Mouse (Mus musculus) heart, adult 8-10 months (tissue): Measurements from ENCODE around the gene Gm20605. TPM values are rescaled to one million over a fixed set of nuclear protein-coding genes. Genes with fewer than 3 reads are reported as not detected.

Experiments used
- DNase-seq: peaks from one replicate; pipeline ENCODE4 v3.0.0; 2022; ENCODE audit warnings: low spot score
- total RNA-seq, 4 experiments: library from RNA; stranded (reverse); gene quantifications; 2 replicates each; pipeline ENCODE4 v1.2.4; 2022

The Gm20605 gene
- 1 to 10 TPM; 2.3 to 4.2 (median 2.7) TPM for total RNA-seq

DNA sequence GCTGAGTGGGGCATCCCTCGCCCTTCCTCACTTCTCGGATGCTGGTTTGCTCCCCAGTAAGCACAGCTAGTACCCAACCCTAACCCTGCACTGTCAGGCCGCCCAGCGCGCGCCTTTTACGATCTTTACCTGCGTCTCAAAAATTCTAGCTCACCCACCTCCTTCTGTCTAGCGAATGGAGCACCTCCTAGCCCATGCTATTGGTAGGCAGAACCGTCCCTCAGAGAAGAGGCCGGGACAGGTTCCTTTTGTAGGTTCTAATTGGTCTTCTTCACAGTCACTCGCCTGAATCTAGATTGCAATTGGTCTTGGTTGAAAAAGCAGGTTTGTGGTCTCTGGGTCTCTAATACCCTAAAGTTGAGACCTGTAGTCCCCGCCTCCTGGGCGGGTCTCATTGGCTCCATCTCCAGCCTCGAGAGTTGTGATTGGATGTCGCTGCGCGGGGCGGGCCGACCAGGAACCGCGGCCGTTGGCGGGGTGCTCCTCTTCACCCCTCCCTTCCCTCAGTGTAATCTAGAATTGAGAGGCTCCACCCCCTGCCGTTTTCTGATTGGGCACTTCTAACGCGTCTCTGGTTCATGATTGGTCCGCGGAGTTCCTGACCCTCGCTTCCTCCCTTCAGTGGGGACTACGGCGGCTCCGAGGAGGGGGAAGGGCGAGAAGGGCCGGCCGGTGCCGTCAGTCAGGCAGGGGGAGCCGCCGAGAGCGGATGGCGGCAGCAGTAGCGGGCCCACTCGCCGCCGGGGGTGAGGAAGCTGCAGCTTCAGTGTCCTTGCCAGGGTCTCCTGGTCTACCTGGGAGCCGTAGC, at the start of gene Gm20605, which contains the start of the genes Fbxo24 and Lrch4:
Gene Gm20605, plus strand, starts transcription at position 678 of the 808 bp plus-strand sequence.
Gene Fbxo24, minus strand, starts transcription at position 505 of the 808 bp plus-strand sequence.
Gene Lrch4, plus strand, starts transcription at position 624 of the 808 bp plus-strand sequence.
- peak; percentile 100 for DNase-seq

DNA sequence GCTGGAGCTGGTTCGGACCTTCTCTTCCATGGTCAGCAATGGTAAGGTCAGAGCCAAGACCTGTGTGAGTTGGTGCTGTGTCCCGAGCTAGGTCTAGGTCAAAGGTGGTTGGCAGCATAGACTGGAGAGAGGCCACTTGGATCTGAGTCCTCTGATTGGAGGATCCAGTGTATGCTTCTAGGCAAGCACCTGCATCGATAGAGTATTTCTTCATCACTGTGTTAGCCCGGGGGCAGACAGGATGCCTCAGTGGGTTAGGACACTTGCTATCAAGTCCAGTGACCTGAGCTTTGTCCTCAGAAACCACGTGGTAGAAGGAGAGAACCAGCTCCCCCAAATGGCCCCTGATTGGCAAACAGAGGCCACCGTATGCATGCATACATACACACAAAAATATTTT, 48.7 kb upstream of the Gm20605 start:
- no peak for DNase-seq

DNA sequence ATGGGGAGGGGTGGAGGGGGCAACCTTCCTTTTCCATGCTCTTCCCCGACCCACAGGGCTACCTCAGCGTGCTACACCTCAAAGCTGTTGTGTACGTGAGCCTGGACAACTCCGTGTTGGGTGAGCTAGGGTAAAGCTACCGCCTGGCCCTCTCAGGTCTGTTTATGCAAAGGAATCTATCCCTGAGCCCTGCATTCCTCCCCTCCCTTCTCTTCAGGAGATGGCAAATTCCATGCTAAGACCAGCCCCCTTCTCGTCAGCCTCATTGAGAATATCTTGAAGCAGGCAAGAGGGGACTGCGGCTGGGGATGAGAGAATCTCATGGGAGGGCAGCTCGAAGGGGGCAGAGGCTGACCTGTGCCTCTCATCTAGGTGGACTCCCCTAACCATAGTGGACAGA, 46.3 kb upstream of the Gm20605 start:
- no peak for DNase-seq

DNA sequence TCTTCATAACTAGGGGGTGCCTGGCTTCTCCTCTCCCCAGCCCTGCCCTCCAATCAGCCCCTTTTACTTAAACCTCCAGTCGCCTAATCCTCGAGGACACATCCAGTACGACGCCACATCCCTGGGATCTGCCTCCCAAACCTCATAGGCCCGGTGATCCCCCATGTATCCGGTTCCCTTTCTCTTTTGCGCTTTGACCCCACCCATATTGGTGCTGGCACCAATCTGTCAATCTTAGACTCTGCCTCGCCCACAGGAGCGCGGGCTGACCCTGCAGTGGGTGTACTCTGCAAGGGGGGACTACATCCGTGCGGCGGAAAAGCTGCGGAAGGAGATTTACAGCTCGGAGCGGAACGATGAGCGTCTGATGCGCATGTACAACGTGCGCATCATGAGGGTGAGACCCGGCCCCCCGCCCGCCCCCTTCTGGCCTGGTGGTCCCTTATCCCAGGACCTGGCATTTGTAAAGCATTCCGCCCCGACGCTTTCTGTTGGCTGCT, 45.3 kb upstream of the Gm20605 start:
- peak; percentile 19 for DNase-seq

DNA sequence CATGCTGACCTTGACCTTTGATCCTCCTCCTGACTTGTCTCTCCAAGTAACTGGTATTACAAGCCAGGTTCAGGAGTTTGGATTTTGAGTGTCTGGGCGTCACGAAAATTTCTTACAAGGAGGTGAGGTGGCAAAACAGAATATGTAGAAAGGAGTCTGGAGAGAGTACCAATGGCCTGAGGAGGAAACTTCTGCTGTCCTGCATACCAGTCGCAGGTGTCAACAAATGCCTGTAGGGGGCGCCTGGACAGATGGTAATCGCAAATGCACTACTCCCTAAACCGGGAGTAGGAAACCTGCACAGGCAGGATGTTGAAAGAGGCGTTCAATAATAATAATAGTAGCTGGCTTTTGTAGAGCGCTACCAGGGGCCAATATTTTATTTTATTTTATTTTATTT, 44.0 kb upstream of the Gm20605 start:
- peak; percentile 78 for DNase-seq

DNA sequence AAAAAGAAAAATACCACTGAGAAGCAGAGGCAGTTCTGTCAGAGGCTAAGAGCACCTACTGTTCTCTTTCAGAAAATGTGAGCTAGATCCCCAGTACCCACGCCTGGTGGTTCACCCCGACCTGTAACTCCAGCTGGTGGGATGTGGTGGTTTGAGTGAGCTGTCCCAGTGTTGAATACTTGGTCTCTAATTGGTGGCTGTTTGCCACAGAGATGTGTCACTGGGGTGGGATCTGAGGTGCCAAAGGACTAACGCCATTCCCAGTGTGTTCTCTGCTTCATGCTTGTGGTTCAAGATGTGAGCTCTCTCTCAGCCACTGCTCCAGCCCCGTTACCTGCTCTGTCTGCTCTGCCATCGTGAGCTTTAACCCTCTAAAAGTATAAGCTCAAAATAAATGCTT, 38.5 kb upstream of the Gm20605 start:
- no peak for DNase-seq

DNA sequence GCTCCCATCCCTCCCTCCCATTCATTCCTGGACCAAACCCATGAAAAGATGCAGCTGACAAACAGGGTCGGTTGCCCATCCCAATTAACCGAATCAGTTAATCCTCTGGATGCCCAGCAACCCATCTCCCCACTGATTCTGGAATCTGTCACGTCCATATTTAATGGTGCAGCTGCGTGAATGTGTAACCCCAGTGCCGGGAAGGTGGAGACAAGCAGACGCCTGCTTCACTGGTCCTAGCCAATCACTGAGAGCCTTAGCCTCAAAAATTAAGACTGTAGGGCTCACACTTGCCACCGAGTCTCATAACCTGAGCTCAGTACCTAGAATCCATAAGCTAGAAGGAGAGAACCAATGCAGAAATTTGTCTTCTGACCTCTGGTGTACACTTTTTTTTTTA, 33.1 kb upstream of the Gm20605 start:
- no peak for DNase-seq

DNA sequence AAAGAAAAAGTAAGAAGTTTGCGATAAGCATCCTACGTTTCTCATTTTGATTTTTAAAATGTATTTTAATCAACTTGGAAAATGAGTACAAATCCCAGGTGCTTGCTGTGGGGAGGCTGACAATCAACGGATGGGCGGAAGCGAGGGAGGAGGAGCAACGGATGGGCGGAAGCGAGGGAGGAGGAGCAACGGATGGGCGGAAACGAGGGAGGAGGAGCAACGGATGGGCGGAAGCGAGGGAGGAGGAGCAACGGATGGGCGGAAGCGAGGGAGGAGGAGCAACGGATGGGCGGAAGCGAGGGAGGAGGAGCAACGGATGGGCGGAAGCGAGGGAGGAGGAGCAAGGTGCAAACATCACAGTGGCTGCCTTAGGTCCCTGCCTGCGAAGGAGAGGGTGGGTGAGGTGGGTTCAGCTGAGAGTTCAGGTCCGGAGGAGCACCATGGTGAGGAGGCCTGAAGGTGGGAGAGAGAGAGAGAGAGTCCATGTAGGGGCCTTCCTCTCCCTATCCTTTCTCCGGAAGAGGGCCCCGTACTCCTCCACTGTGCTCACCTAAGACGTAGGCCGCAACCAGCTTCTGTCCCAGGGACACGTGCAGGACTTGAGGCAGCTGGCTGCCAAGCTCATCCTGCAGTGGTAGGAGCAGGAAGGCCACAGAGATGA, 32.2 kb upstream of the Gm20605 start:
- DNase-seq, result no peak

DNA sequence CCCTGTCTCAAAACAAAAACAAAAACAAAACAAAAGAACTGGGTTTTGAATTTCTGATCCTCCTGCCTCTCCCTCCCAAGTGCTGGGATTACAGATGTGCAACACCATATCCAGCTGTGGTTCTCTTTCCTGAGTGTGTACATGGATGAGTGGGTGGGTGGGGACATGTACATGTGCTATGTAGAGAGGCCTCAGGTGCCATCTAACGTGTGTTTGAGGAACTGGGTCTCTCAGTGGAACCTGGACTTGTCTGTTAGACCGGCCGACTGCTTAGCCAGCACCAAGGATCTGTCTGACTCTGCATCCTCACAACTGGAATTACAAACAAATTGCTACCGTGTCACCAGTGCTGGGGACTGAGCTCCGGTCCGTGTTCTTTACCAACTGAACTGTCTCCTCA, 31.4 kb upstream of the Gm20605 start:
- DNase-seq, result no peak

DNA sequence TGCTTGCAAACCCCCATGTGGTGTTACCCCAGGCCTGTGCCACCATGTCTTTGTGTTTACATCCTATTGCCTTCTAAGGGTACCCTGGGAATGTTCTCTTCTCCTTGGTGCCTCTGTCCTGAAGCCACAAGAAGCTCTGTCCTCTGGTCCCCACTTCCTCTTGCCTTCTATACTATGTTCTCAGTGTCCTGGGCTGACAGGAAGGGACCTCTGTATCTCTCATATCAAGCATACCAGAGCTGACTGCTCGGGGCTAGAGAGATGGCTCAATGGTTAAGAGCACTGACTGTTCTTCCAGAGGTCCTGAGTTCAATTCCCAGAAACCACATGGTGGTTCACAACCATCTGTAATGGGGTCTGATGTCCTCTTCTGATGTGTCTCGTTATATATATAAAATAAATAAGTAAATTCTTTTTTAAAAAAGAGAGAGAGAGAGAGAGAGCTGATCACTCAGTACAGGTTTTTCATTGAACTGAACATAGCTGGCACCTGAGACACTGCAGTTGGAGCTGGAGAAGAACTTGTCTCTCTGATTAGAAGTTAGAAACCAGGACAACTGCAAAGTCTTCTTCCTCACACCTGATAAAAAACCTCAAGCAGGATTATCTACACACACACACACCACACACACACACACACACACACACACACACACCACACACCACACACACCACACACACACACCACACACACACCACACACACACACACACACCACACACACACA, 30.7 kb upstream of the Gm20605 start:
- no peak for DNase-seq

DNA sequence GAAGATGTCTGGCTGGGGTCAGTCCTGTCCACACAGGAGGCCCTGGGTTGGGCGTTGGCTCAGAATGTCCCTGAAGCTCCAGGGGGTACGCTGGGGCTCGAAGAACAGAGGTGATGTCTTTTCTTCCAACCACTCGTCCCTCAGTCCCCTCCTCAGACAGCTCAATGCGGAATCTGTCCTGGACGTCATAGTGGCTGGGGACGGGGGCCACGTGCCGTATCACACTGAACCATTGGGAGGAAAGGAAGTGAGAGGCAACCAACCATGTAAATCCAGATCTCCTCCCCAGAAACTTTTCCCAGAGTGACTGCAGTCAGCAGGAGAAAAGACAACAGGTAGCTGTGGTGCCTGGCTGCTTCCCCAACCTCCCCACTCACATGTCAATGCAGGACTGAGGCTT, 29.4 kb upstream of the Gm20605 start:
- no peak for DNase-seq

DNA sequence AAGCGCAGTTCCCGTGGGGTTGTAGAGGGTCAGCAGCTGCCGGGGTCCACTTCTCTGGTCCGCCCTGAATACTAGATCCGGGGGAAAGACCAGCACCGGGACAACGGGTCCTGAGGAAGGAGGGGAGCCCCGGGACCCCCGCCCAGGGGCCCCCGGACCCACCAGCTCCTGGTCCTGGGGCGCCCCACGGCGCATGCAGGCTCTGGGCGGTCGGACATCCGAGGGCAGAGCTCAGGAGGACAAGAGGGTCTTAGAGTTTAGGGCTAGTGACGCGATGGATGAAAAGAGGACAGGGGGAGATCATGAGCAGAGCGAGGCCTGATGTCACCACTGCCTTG, 28.7 kb upstream of the Gm20605 start:
- DNase-seq, result no peak

DNA sequence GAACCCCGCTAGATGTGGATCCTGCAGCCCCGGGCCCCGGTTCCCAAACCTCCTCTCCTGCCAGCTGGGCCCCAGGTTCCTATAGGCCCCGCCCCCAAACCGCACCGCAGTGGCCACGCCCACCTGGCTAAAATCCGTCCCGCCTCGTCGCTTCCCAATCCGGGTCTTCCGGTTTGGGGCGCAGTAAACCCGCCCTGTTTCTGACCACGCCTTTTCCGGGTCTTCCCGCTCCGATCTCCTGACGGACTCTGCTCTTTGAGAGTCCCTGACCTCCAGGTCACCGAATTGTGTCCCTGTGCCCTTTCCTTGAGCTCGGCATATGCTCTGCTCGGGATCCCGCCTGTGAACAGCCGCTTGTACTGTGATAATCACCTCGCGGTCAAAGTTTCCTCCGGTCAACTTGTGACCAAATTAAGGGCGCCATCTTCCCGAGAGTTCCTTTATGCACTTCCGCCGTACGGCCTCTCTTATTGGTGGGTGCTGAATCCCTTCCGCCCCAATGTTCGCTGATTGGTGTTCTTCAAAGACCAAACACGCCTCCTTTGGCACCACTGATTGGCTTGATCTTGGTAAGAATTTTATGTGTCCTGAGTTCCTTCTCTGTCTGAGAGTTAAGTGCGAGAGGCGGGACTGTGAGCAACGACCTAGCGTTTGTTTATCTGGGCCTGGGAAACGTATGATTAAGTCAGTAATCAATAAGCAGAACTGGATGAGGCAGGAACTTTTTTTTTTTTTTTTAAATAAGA, 28.2 kb upstream of the Gm20605 start, which contains the start of gene Mospd3:
Gene Mospd3, minus strand, starts transcription at position 440 of the 746 bp plus-strand sequence.
- peak; percentile 97 for DNase-seq

DNA sequence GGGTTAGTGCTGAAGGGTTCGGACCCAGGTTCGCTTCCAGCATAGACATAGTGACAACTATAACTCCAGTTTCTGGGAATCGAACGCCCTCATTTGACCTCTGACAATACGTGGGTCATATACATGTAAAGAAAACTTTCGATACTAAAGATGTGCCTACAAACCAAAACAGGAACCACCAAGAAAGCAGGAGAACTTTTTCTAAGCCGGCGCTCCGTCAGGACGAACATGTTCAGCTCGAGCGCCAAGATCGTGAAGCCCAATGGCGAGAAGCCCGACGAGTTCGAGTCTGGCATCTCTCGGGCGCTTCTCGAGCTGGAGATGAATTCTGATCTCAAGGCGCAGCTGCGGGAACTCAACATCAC, 27.6 kb upstream of the Gm20605 start:
- DNase-seq, result peak; percentile 23

DNA sequence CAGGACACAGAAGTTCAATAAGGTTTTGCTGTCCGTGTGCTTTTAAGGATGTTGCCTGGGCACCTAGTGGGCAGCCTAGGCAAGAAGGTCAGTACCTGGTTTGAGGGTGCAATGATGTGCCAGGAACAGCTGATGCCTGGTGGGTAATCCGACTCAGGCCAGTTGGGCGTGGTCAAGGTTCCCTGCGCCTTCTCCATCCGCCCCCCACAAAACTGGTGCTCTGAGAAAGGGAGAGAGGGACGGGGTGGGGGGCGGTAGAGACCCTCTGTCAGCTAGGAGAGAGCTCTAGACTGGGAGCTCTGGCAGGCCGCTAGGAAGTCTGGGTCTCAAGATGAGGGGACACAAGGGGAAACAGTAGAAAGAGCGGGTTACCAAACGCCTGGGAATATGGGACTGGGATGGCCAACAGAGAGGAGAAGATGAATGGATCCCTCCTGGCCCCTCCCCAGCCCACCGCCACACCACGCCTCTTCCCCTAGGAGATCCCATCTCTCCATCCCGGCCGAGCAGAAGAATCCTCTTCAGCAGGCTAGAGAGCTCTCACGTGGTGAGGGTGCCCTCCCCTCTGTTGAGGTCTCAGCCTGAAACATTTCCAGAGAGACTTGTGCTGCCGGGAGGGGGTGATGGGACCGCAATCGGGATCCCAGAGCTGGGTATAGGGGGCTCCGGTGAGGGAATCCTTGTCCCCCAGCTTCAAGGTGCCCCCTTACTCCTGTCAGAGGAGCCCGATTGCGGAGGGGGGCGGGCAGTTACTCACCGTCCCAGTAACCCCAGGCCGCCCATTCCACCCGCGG, 20.9 kb upstream of the Gm20605 start:
- no peak for DNase-seq

DNA sequence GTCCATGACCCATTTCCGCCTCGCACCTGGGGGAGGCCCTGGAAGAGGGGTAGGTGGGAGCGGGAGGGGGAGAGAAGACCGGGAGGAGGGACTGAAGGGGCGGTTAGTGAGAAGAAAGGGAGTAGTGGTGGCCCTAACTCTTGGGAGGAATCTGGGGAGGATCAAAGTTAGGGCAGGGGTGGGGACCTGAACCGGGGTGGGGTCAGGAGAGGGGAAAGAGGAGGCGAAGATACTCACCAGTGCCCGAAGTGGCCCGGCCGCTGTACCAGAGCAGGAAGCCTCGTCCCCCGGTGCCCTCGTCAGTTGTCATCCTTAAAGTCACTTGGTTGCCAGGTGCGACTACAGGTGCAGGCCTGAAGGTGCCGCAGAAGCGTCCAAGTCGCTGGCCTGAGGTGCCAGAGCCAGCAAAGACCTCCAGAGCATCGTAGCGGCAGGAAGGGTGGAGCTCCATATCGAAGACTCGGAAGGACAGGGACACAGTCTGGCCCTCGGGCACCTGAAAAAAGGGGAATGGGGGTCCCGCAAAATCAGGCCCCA, 20.3 kb upstream of the Gm20605 start:
- no peak for DNase-seq

DNA sequence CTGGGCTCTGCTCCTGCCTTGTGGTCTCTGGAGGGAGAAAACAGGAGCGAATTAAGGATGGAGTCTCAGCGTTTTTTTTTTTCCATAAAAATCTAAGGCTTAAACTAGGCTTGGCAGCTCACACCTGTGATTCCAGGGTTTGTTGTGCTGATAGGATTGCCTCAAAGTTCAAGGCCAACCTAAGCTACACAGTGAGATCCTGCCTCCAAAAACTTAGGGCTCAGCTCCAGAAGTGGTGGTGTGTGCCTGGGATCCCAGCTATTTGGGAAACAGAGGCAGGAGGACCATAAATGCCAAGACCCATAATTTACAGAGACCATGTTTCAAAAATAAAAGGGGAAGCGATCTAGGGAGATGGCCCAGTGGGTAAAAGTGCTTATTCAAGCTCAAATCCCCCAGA, 19.7 kb upstream of the Gm20605 start:
- DNase-seq, result no peak

DNA sequence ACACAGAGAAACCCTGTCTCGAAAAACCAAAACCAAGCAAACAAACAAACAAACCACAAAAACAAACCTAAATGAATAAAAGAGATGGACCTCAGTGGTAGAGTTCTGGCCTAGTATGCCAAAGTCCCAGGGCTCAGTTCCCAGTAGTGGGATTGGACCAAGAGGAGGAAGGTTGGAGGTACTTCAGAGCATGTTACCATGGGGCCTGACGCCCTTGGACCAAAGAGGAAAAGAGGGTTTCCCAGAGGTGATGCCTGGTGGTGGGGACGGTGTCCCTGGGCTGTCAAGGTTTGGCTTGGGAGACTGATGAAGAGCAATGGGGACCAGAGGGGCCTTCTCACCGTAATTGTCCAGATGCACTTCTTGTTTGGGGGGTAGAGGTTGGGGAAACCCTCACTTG, 18.9 kb upstream of the Gm20605 start:
- DNase-seq, result no peak

DNA sequence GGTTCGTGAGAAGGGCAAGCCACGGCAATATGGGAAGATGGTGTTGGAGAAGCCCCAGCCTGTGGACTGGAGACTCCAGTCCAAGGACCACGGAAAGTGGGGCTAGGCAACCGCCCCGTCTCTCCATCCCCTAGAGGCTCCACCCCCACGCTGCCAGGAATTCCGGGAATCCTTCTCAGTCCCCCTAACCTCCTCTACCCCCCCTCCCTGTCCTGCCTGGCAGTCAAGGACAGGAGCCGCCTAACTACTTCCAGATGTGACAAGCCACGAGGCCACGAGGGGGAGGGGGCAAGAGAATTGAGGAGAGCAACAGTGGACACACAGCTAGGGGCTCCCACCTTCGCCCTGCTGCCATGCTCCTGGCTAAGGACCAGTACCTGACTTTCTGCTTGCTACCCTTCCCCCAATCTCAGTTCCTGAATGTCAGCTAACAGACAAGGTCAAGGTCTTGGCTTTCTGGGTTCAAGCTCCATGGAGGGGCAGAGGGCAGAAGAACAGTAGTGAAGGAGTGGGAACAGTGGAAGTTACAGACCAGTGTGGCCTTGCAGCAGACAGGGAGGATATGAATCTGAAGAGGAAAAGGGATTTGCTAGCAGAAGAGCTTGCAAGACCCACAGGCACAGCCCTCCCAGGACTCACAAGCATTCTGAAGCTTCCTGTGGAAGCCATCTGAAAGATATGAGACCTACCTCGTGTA, 18.3 kb upstream of the Gm20605 start:
- DNase-seq, result peak; percentile 79

DNA sequence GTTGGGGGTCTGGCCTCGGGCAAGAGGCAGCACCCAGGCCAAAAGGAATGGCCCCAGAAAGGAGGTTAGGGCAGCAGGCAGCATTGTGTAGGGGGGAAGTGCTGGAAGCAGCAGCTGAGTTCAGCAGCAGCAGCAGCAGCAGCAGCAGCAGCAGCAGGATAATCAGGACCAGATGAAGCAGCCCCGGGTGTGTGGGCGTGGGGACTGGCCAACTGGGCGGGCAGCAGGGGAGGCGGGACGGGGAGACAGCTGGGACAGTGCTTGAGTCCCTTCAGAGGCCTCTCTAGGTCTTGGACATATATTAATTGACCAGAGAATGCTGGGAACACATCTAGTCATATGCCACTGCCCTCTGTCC, 17.8 kb upstream of the Gm20605 start:
- peak; percentile 72 for DNase-seq
